Mouse (Mus musculus): ENCODE measurements at regions not wholly inside any gene's neighbourhood (a gene's known extent, or its start where the extent isn't known, plus 50 kb on each side); places are given as distances from the start of the nearest gene placed in this dataset.

GRCm38 (mm10) chr13:48192476-48192875 is 68.6 kb upstream of the Id4 start:
- no peak for DNase-seq

- peak; percentile 67 for DNase-seq
Measured at GRCm38 (mm10) chr13:48193942-48194341, 67.1 kb upstream of the Id4 start.

- no peak for DNase-seq
Measured at GRCm38 (mm10) chr13:48207824-48208223, 53.2 kb upstream of the Id4 start.

All from adrenal gland, postnatal 10 days (tissue).